Mouse (Mus musculus): ENCODE data around the gene 1700029I15Rik.

DNA sequence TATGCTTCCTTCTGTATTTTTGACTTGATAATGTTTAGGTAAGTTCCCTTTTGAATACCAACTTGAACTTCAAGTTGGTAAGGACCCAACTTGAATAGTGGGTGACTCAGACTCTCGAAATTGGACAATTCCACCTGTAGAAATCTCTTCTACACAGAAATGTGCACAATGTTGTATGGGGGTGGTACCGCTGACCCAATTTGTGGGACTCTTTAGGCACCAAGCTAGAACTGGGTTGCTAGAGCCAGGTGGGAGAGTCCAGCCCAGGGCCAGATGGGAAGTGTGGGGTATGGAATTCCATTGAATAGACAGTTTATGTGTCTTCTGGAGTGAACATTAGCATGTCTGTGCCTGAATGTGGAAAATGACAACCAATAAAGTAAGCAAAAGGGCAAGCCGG is 13.2 kb downstream of the 1700029I15Rik start:
- TF ChIP-seq CTCF (IDR thresholded peaks at IDR 0.05; ENCODE audit: low read depth) (no peak), EP300 (IDR thresholded peaks at IDR 0.05; ENCODE audit: low read depth) (no peak)

All from liver, postnatal 0 days (tissue).